Mouse (Mus musculus): Measurements from ENCODE around the gene Fasn.
"Not testable (repeated sequence)": the region's sequence is repeated elsewhere in the genome, so short reads cannot be mapped to it uniquely, and the experiment has no call there.

Fasn gene

GRCm38 (mm10) chr11:120795756-120796613 is 28.4 kb downstream of the Fasn start, which contains the start of gene Dus1l:
Gene Dus1l (minus strand): TSS chr11:120796403.
- peak; percentile 96 to 98 for DNase-seq

- DNase-seq = no peak
Measured at GRCm38 (mm10) chr11:120792652-120793051, 31.7 kb downstream of the Fasn start.

- no peak for DNase-seq
Measured at GRCm38 (mm10) chr11:120789810-120790209, 34.5 kb downstream of the Fasn start.

GRCm38 (mm10) chr11:120789355-120789754 is 35.0 kb downstream of the Fasn start:
- DNase-seq = no peak

GRCm38 (mm10) chr11:120788460-120788859 is 35.9 kb downstream of the Fasn start:
- DNase-seq = peak; percentile 43 to 53

GRCm38 (mm10) chr11:120785145-120785544 is 39.2 kb downstream of the Fasn start:
- DNase-seq = no peak

- DNase-seq = peak; percentile 88 to 92
Measured at GRCm38 (mm10) chr11:120784064-120784791, 40.1 kb downstream of the Fasn start, which contains the start of the genes Rfng and Gps1. Gene Rfng (minus strand): TSS chr11:120784207. Gene Gps1 (plus strand): TSS chr11:120784272.

- DNase-seq = no peak
Measured at GRCm38 (mm10) chr11:120783426-120784063, 40.8 kb downstream of the Fasn start.

- peak; percentile 47 to 48 for DNase-seq
Measured at GRCm38 (mm10) chr11:120781361-120781760, 43.0 kb downstream of the Fasn start.

- no peak for DNase-seq
Measured at GRCm38 (mm10) chr11:120779876-120780275, 44.5 kb downstream of the Fasn start.

GRCm38 (mm10) chr11:120777123-120777522 is 47.2 kb downstream of the Fasn start:
- DNase-seq = no peak

- peak; percentile 93 to 99 for DNase-seq
Measured at GRCm38 (mm10) chr11:120775774-120776469, 48.4 kb downstream of the Fasn start.

- DNase-seq = no peak
Measured at GRCm38 (mm10) chr11:120773463-120774190, 50.7 kb downstream of the Fasn start.

- DNase-seq = no peak
Measured at GRCm38 (mm10) chr11:120772749-120773148, 51.6 kb downstream of the Fasn start.

- DNase-seq = no peak
Measured at GRCm38 (mm10) chr11:120768206-120768605, 56.1 kb downstream of the Fasn start.

- not testable (repeated sequence) for DNase-seq
Measured at GRCm38 (mm10) chr11:120767023-120767422, 57.3 kb downstream of the Fasn start.

GRCm38 (mm10) chr11:120763121-120763999 is 61.0 kb downstream of the Fasn start:
- not testable (repeated sequence) for DNase-seq

- DNase-seq = peak in 1 of 2 experiments; percentile 54
Measured at GRCm38 (mm10) chr11:120762672-120763041, 61.7 kb downstream of the Fasn start, which contains the start of gene Hmga1b. Gene Hmga1b (plus strand): TSS chr11:120762794.

- DNase-seq = no peak
Measured at GRCm38 (mm10) chr11:120761811-120762671, 62.3 kb downstream of the Fasn start.

GRCm38 (mm10) chr11:120760236-120760635 is 64.1 kb downstream of the Fasn start:
- no peak for DNase-seq

Data from kidney, postnatal 36 days (tissue).